Mouse (Mus musculus): ENCODE results near the gene Kcnh1. TPM values are rescaled to one million over a fixed set of nuclear protein-coding genes. Genes with fewer than 3 reads are reported as not detected.

Kcnh1 gene
- total RNA-seq, 2 experiments from 2014 or later, result 19.7 to 20.1 TPM

DNA sequence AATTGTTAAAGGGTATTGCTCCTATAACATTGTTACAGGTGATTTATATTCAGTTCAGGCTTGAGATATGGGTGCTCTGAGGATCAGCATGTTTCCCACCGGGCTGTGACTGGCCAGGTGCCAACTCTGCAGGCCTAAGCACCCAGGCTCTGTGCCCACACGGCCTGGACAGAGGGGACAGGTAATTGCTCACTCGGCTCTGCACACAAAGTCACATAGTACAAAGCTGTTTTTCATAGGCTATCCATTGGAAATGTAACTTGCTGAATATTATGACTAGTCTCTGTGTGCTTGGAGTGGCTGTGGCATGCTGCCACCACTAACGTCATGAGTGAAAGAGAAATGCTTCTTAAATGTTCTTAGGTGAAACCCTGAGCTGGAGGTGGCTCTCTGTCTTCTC, 210.4 kb downstream of the Kcnh1 start:
- DNase-seq, result peak; percentile 56

DNA sequence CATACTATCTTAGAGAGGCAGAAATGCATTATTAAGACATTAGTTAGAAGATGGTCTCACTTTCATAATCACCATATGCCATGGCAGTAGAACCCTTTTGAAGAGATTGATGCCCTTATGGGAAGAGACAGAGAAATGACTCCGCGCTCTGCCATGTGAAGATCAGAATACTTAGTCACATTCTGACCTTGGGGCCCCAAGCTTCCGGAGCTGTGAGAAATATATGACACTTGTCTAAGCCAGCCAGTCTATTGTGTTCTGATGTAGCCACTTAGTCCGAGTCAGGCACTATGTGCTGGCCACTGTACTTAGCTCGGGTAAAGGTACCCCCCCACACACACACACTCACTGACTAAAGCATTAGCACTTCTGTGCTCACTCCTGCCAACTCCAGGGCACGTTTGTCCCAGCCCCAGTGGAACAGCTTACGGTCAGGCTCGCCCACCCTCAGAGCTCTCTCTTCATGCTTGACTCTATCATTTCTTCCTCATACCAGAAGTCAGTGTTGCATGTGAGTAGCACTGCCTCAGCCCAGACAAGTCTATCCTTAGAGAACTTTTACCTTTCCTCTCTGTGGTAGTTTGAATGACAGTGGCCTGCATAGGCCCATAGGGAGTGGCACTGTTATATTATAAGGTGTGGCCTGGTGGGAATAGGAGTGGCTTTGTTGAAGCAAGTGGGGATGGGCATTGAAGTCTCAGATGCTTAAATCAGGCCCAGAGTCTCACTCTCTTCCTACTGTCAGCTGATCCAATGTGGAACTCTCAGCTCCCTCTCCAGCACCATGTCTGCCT, 212.5 kb downstream of the Kcnh1 start:
- intact Hi-C loops (cut with DNase I), result no loop called here
- DNase-seq, result no peak

More for the DNA sequence above, 210.4 kb downstream of the Kcnh1 start:
- intact Hi-C loops (cut with DNase I), result no loop called here

DNA sequence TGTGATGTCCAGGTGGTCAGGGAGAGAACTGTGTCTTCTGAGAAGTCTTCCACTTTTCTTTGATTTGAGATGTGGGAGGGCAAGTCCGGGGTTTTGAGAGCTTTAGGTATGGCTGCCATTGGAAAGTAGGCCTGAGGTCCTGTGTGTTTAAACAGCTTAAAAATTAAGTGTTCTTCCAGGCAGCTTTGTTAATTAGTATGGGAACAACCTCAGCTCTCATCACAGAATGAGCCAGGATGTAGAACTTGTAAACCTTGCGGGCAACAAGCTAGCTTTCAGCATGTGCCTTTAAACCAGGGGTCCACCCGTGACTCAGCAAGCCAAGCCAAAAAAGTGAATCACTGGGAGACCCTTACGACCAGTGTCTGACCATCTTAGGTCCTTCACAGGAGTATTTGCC, 214.6 kb downstream of the Kcnh1 start:
- DNase-seq, result no peak
- intact Hi-C loops (cut with DNase I), result no loop called here

DNA sequence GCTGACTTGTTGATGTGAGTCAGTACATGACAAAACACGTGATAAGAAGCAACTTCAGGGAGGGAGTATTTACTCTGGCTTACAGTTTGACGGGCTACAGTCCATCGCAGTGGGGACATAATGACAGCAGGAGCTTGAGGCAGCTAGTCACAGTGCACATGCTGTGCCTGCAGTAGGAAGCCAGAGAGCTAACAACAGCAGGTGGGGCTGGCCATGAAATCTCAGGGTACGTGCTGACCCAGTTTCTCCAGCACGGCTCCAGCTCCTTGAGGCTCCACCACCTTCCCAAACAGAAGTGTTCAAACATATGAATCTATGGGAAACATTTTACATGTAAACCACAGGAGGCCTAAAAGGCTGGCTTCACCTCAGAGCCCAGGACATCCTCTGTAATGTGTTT, 216.0 kb downstream of the Kcnh1 start:
- DNase-seq, result no peak
- intact Hi-C loops (cut with DNase I), result no loop called here

DNA sequence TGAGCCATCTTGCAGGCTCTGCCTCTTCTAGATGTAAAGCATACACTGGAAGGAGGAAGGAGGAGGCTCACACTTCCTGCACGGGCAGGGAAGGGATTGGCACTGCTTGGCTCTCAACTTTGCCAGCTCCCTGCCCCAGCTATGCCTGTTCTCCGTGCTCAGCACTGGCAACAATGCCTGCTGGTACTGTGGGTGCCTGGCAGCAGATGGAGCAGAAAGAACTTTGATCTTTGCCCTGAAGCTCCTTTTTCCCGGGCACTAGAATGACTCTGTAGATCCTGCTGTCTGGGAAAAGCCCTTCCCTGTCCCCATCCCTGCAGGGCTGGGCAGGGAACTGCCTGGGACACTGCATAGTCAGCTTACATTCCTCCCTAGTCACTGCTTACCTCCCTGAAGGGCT, 225.2 kb downstream of the Kcnh1 start:
- intact Hi-C loops (cut with DNase I), result no loop called here
- no peak for DNase-seq

DNA sequence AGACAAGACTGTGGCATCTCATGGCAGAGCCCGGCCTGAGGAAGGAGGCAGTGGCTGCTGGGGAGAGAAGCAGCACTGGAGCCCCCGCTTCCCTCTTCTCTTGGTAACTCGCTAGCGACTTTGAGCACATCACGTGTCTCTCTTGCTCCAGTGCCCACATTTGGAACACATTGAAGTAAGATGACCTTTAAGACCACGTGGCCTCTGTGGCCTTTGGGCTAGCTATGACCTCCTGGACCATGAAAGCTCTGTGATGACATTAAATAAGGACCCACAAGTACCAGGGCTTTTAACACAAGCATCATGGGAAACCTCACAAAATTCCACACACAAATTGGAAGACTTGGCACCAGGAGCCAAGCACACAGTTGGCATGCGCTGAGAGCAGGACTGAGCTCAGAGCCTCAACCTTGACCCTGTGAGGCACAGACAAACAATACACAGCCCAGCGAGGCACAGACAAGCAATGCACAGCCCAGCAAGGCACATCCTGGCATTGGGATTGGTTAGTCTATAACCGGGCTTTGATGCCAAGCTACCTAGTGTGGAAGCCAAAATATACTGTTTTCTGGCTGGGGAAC, 225.8 kb downstream of the Kcnh1 start:
- DNase-seq, result no peak
- intact Hi-C loops (cut with DNase I), result no loop called here

DNA sequence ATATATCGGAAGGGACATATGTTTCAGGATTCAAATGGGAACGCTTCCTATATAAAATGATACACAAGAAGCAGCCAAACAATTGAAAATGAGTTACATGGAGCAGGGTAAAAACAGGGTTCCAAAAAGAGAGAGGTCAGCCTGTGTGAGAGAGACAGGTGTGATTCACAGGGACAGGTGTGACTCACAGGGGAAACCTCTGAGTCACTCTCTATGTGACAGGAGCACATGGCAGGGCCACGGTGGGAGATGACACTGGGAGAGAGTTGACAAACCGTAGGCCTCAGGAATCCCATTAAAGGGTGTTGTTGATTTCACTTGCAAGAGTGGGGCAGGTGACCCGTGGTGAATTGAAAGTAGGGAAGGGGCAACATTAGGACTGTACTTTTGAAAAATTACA, 228.6 kb downstream of the Kcnh1 start:
- intact Hi-C loops (cut with DNase I), result no loop called here
- DNase-seq, result no peak

DNA sequence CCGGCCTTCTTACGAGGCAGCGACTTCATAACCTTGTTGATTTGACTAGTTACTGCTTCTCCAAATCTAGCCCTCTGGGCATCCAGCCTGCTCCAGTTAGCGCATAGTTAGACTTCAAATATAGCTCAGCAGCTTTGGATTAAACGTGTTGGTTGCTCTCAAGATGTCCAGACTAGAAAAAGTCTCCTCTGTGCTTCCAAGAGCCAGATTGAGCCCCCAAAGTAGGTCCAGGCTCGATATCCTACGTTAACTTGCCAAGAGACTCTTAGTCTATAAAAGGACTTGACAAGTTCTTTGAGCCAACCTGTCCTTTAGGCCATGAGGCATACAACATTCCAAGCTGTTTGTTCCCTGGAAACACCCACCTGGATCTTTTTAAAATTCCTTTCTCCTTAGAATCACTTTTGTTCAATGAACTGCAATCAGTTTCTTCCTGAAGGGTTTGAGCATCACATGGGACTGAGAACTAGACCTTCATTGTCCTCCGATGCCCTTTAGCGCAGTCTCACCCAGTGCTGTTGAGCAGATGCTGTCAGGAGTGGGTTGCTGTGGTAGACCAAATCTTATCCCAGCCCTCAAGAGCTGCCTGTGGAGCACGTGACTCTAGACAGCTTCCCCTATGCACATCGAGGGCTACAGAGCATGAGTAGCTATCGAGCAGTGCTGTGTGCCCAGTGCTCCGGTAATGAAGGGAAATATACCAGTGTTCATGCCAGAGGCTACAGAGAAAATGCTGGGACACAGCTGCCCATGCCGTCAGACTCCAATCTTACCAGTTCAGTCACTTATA, 231.0 kb downstream of the Kcnh1 start:
- intact Hi-C loops (cut with DNase I), result loop anchor here (10.0 kb wide), 2 partner anchors 173 to 227 kb away; partner anchors contain the start of gene Kcnh1
- no peak for DNase-seq

DNA sequence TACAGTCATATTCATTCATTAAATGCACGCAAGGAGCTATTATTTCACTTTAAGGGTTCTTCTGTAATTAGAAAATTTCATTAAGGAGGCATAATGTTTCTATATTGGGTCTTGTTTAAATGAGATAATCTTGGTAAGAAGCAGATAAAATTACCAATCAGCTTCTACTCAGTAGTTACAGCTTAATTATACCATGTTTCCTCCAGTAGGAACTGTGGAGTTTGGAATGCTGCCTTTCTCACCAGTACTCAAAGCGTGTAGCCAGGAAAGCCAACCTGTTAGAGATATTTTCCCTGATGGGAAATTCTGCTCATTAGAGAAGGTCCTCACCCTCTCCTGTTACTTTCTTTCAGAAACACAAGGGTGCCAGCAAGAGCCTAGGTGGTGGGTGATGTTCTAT, 240.8 kb downstream of the Kcnh1 start:
- intact Hi-C loops (cut with DNase I), result no loop called here
- no peak for DNase-seq

DNA sequence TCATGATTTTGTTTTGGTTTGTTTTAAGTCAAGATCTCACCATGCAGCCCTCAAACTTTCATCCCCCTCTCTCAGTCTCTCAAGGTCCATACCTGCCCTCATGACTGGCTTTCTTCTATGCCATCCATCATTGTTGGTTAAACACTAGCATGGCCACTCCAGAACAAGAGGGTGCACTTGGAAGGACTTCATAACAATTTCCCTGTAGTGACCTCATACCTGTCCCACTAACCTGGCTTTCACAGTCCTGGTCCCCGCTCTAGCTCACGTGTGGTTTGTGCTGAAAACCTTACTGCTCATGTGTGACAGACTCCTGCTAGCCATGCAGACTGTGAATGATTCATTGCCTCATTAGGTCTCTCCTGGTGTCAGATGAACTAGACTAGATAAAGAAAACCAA, 244.9 kb downstream of the Kcnh1 start:
- DNase-seq, result no peak
- intact Hi-C loops (cut with DNase I), result no loop called here

DNA sequence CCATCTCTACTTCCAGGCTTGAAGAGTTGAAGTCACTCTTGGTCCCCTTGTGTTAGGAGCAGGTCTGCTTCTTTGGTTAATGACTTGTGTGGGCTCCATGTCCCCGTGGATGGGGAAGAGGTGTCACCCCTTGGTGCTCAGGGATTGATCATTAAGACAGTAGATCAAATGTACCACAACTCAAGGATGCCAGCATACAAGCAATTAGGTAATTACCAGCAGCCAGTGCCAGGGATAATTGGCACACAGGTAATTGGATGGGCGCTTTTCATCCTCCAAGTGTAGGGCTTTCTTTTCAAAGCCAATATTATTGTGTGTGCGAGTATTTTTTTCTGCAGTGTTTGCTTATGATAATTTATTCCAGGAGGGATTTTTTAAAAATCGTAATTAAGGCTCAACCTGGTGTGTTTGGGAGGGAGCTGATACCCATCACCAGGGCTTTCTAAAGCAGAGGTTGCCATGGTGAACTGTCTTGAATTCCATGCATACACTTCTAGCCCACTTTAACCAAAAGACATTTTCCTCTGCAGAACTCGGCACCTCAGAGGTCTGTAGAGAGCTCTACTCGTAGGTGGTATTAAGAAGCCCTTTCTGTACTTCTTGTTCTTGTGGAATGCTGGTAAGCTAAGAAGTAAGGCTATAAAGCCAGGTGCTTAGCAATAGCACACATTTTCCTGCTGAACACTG, 248.7 kb downstream of the Kcnh1 start:
- no peak for DNase-seq
- intact Hi-C loops (cut with DNase I), result no loop called here

DNA sequence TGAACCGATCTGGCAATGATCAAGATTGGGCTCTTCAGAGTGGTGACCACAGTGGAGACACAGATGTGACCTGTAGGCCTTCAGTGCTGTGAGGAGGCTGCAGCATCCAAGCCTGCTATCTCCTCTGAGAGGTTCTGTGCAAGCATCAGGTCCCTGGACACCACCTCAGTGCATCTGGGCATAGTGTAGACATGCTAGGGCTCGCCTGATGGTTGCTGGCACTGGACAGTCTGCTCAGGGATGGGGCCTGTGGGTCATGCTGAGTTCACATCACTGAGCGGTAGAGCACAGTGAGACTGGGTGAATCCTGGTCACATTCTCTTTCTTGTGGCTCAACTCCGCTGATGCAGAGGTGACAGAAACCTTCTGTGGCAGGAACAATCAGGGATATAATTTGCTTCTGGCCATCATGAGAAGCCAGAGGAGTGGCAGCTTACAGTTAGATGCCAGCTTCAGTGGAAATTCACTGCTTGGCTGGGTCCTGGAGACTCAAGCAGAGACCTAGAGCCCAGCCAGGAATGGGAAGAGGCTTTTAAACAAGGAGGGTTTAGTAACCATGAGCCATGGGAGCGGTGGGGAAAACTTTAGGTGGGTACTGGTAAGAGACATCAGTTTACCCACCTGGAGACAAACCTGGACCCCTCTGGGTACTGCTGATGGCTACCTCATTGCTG, 252.3 kb downstream of the Kcnh1 start:
- intact Hi-C loops (cut with DNase I), result no loop called here
- DNase-seq, result peak; percentile 8

DNA sequence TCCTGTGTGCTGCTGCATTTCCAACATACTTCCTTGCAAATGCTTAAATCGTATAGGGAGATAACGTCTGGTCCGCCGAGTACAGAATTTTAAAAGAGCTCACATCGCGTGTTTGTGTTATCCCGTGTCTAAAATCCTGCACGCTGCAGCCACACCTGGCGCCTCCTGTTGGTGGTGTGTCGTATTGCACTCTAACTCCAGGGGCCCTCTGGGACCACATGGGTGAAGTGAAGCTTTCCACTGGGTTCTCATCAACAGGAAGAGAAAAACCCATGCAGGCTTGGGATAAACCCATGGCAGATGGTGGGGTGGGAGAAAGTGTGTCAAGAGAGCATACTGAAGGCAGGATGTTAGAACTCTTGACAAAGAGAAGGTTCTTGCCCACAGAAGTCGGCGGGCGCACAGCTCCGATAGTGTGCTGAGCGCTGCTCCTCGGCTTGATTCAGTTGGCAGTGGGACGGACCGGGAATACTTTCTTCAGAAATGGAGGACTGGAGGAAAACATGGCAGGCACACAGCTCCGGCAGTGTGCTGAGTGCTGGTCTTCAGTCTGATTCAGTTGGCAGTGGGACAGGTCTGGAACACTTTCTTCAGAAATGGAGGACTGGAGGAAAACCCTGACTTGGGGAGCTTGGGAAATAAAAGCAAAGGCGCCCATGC, 253.6 kb downstream of the Kcnh1 start:
- intact Hi-C loops (cut with DNase I), result no loop called here

DNA sequence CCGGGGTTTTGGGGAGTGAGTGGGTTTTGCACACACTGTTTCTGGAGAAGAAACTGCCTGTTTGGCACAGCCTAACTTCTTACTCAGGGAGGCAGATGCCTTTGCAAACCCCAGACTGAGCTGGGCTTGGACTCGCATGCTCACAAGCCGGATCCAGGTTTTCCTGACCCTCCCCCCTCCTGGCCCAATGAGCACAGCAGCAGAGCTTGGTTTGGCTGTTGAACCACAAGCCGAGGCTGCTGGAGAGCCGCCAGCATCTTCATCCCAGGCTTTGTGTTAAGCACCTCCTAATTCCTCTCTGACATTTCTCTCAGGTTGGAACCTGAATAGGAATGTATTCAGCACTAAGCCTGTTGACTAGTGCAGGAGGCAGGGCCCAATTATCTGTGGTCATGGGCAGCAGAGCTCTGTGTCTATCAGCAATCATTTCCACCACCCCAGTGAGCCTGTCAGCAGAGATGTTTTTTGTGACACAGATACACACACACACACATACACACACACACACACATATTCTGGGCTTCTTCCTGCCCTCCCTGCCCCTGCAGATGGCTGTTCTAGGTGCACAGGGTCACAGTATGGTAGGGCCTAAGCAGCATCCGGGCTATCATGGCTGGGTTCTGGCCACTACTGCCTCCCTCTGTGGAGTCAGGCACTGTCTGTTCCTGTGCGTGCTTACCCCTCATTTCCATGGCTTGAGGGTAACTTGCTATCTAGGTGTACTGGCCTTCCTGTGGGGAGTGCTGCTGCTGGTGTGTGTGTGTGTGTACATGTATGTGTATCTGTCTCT, 254.3 kb downstream of the Kcnh1 start:
- intact Hi-C loops (cut with DNase I), result no loop called here
- DNase-seq, result peak; percentile 93

More for the DNA sequence above, 253.6 kb downstream of the Kcnh1 start:
- no peak for DNase-seq

DNA sequence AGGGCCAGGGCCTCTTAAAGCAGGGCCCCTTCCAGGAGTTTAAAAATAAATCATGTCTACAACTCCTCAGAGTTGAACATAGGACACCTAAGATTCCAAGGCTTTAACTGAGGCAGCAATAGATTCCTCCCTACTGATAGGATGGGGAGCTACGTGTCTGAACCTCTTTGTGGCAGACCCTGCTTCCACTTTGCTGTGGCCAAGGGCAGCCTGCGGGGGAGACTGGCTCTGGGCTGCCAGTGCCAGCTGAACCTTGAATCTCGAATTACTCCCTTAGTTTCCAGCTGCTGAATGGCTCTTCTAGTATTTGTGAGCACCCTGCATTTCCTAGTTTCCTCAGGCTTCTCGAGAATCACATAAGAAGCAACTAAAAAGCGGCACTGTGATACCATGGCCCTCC, 255.6 kb downstream of the Kcnh1 start:
- intact Hi-C loops (cut with DNase I), result no loop called here
- no peak for DNase-seq

DNA sequence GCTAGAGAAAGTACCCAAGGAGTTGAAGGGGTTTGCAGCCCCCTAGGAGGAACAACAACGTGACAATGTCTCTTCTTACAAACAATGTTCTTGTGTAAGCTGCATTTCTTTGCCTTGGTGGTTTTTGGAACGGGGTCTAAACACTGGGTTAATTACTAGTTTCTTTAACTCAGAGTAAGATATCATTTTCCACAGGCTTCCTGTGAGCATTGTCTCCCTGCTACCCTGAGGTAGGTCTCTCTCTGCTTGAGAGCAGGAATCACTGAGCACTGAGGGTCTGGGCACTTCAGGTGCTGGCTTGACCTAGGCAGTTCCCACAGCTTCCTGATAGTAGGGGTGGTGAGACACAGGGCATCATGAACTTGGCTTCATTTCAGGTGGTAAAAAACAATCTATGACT, 257.1 kb downstream of the Kcnh1 start:
- no peak for DNase-seq
- intact Hi-C loops (cut with DNase I), result no loop called here

DNA sequence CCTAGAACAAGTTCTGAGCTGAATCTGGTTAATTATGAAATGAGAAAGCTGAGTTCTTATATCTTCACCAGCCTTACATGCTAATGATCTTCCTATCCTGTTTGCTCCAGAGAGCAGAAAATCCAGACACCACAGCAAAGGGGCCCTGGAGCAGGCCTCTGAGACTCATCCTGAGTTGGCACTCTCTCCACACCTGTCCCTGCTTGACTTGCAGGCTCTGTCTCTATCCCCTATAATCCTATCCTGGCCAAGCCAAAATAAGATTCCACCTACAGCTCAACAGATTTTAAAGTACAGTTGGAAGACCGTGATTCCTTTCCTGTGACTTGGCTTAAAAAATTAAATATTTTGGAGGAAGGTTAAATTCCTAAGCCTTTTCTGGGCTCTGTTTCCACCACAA, 257.9 kb downstream of the Kcnh1 start:
- intact Hi-C loops (cut with DNase I), result no loop called here
- DNase-seq, result no peak

DNA sequence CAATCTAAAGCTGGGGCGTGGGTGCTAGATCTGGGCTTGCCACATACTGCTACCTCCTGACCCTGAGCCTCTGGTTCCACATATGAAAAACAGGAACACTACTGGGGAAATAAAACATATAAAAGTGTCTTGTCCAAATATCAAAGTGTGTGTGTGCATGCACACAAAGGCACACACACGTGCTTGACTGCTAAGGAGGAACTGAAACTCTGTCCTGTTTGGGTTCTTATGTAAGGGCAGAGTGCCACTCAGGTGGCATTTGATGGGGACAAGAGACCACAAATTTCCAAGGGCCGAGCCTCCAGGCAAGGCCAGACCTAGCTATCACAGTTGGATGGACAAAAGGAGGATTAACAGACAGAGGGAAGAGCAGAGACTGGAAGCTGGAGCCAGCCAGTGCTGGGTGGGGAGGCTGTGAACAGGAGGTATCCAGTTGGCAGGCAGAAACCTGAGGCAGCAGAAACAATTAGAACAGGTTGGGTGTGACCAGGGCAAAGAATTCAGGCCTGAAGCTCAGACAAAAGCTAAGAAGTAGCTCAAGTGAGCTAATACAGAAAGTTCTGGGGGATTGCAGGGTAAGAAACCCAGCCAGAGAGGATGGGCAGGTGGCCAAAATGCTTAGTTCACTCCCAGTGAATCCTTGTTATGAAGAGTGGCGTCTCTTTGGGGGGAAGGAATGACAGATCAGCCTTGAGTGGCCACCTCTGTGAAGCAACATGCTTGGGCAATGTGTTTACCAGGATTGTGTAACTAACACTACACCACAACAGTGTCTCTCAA, 259.2 kb downstream of the Kcnh1 start:
- intact Hi-C loops (cut with DNase I), result no loop called here
- peak; percentile 36 for DNase-seq

DNA sequence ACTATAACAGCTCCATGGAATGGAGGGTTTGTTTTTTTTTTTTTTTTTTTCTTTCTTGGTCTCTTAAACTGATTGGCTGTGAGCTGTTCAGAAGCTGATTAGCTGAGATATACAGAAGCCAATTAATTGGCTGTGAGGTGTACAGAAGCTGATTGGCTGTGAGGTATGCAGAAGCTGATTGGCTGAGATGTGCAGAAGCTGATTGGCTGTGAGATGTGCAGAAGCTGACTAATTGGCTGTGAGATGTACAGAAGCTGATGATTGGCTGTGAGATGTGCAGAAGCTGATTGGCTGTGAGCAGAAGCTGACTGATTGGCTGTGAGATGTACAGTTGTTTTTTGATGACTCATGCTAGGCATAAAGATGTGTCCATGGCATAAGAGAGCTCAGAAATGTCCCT, 259.9 kb downstream of the Kcnh1 start:
- intact Hi-C loops (cut with DNase I), result no loop called here
- no peak for DNase-seq

Measured in left cerebral cortex, postnatal 4 days (tissue).